In the genomic region with DNA sequence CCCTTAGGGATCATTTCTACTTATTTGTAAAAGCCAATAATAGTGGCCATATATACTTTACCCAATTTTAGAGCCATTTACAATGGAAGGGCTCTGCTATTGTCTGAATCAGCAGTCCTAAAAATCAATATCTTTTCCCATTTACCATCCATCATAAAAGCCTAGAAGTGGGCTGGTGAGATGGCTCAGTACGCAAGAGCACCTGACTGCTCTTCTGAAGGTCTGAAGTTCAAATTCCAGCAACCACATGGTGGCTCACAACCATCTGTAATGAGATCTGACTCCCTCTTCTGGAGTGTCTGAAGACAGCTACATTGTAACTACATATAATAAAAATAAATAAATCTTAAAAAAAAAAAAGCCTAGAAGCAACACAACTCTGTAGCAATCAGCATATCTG, we compare ENCODE assay signal across 11 mouse cellular contexts. TPM values are rescaled to one million over a fixed set of nuclear protein-coding genes. Genes with fewer than 3 reads are reported as not detected.
"Had no signal": no experiment of that assay in that cellular context is flagged by ENCODE, and none has a peak within 500 bp of the region (broad histone marks: within the 10 kb centered on the region; RNA-seq: fewer than 3 reads in every experiment).

No protein-coding gene starts in this region.

RNA-seq across cellular contexts. Expression of gene AC109138.7, which starts 34.5 kb away (rescaled TPM):
- polyA plus RNA-seq: neural tube, embryonic 14.5 days; neural tube, embryonic 15.5 days; small intestine, adult 2 months; spleen, adult 2 months; stomach, embryonic 14.5 days; stomach, embryonic 15.5 days; stomach, embryonic 16.5 days; stomach, postnatal 0 days; thymus, adult 2 months; thymus, postnatal 0 days; urinary bladder, adult 2 months had no signal
